Mouse (Mus musculus) lung, embryonic 16.5 days (tissue): ENCODE results near the gene Plin1. TPM values are rescaled to one million over a fixed set of nuclear protein-coding genes. Genes with fewer than 3 reads are reported as not detected.

ENCODE experiments used
- ATAC-seq: fragments of 200-750 bp; cut with Nextera tagmentation; 2 replicates; pipeline ENCODE4 v1.8.0; 2017; ENCODE audit warnings: low read depth, mild to moderate bottlenecking, moderate library complexity
- H3K27ac ChIP-seq: fragments of 300-500 bp; sonication (generic); 2 replicates; pipeline ENCODE4 v1.5.1; 2014; ENCODE audit warnings: mild to moderate bottlenecking, control low read depth, low read length
- H3K27me3 ChIP-seq: fragments of 300-500 bp; sonication (generic); 2 replicates; pipeline ENCODE4 v1.6.1; 2014; ENCODE audit warnings: low read depth, low read length, mixed read lengths; ENCODE audit not compliant: control insufficient read depth, insufficient read depth
- H3K36me3 ChIP-seq: fragments of 300-500 bp; sonication (generic); 2 replicates; pipeline ENCODE4 v1.6.1; 2014; ENCODE audit warnings: low read length; ENCODE audit not compliant: control insufficient read depth, insufficient read depth
- H3K4me1 ChIP-seq: fragments of 300-500 bp; sonication (generic); replicated peaks from 2 replicates; pipeline ENCODE4 v1.6.1; 2014; ENCODE audit warnings: low read length, mixed read lengths; ENCODE audit not compliant: control insufficient read depth, insufficient read depth
- H3K4me2 ChIP-seq: fragments of 300-500 bp; sonication (generic); 2 replicates; pipeline ENCODE4 v1.6.1; 2014; ENCODE audit warnings: low read depth, low read length, control low read depth
- H3K4me3 ChIP-seq: fragments of 300-500 bp; sonication (generic); 2 replicates; pipeline ENCODE4 v1.5.1; 2014; ENCODE audit warnings: mild to moderate bottlenecking, low read length, control low read depth
- H3K9ac ChIP-seq: fragments of 300-500 bp; sonication (generic); 2 replicates; pipeline ENCODE4 v1.6.1; 2014; ENCODE audit warnings: low read length, control low read depth
- H3K9me3 ChIP-seq: fragments of 300-500 bp; sonication (generic); 2 replicates; pipeline ENCODE4 v1.6.1; 2016; ENCODE audit warnings: low read length; ENCODE audit not compliant: control insufficient read depth
- WGBS: fragments of 180-500 bp; shearing (Covaris S2); extraction: QIAGEN DNeasy Blood & Tissue Kit; methylation state at CpG from one replicate; pipeline ENCODE4 v1.1.7; 2014; 5-methylcytosine and 5-hydroxymethylcytosine counted together
- polyA plus RNA-seq: library from polyadenylated mRNA; unstranded; fragments of >200 nt; fragmentation: Nextera tagmentation; extraction: Ambion mirVana; gene quantifications from 2 replicates; pipeline ENCODE4 v1.2.1, GENCODE M21; 2015

The Plin1 gene
- 0.21 TPM in 1 of 2 replicates, not detected in the other for polyA plus RNA-seq

GRCm38 (mm10) chr7:79732622-79733021, at the start of gene Plin1:
TSS of gene Plin1 (minus strand) at chr7:79732903.
- Histone ChIP-seq H3K9me3 (no peaks in the 10 kb centered on the region), H3K36me3 (no peaks in the 10 kb centered on the region), H3K4me2 (no peak within 1 kb of the TSS), H3K27ac (no peak within 1 kb of the TSS), H3K4me3 (no peak within 1 kb of the TSS), H3K27me3 (no peaks in the 10 kb centered on the region), H3K4me1 (no peaks in the 10 kb centered on the region), H3K9ac (no peak within 1 kb of the TSS)
- no peak for ATAC-seq
- 50% methylated on average over 4 of the region's 4 CpGs for WGBS

GRCm38 (mm10) chr7:79782516-79782855, 49.8 kb upstream of the Plin1 start:
- WGBS = 83% methylated on average over 2 of the region's 2 CpGs
- Histone ChIP-seq H3K9ac (no peak overlapping the region), H3K4me2 (no peak overlapping the region), H3K4me3 (no peak overlapping the region), H3K9me3 (no peaks in the 10 kb centered on the region), H3K27ac (no peak overlapping the region), H3K4me1 (peaks cover 4% of the 10 kb centered on the region; the same call in 1 of the 2 replicates), H3K36me3 (no peaks in the 10 kb centered on the region), H3K27me3 (no peaks in the 10 kb centered on the region; the same call in 1 of the 2 replicates)
- ATAC-seq = no peak

GRCm38 (mm10) chr7:79781826-79782515, 49.3 kb upstream of the Plin1 start:
- H3K9ac ChIP-seq = no peak overlapping the region
- H3K27me3 ChIP-seq = no peaks in the 10 kb centered on the region; the same call in 1 of the 2 replicates
- H3K4me2 ChIP-seq = no peak overlapping the region
- WGBS = 69% methylated on average over 11 of the region's 11 CpGs
- no peak overlapping the region for H3K27ac ChIP-seq
- no peak for ATAC-seq
- H3K4me3 ChIP-seq = no peak overlapping the region
- H3K9me3 ChIP-seq = no peaks in the 10 kb centered on the region
- no peaks in the 10 kb centered on the region for H3K36me3 ChIP-seq
- peaks cover 4% of the 10 kb centered on the region; the same call in 1 of the 2 replicates for H3K4me1 ChIP-seq

- peak overlapping the region; percentile 66 for H3K9ac ChIP-seq
- H3K4me3 ChIP-seq = peak overlapping the region; percentile 46
- peak; percentile 74 for ATAC-seq
- H3K36me3 ChIP-seq = no peaks in the 10 kb centered on the region
- peak overlapping the region; percentile 64 for H3K4me2 ChIP-seq
- no peak overlapping the region for H3K27ac ChIP-seq
- no peaks in the 10 kb centered on the region for H3K9me3 ChIP-seq
- no peaks in the 10 kb centered on the region; the same call in 1 of the 2 replicates for H3K27me3 ChIP-seq
- H3K4me1 ChIP-seq = peaks cover 4% of the 10 kb centered on the region; the same call in 1 of the 2 replicates
- 24% methylated on average over 16 of the region's 16 CpGs for WGBS
Observed at GRCm38 (mm10) chr7:79780647-79781626, 48.2 kb upstream of the Plin1 start.

GRCm38 (mm10) chr7:79771561-79772512, 39.1 kb upstream of the Plin1 start:
- H3K9me3 ChIP-seq = no peaks in the 10 kb centered on the region
- H3K4me3 ChIP-seq = no peak overlapping the region
- no peaks in the 10 kb centered on the region; the same call in 1 of the 2 replicates for H3K4me1 ChIP-seq
- no peak for ATAC-seq
- no peak overlapping the region for H3K27ac ChIP-seq
- H3K36me3 ChIP-seq = no peaks in the 10 kb centered on the region
- no peaks in the 10 kb centered on the region for H3K27me3 ChIP-seq
- H3K4me2 ChIP-seq = no peak overlapping the region
- 46% methylated on average over 15 of the region's 15 CpGs for WGBS
- no peak overlapping the region for H3K9ac ChIP-seq

GRCm38 (mm10) chr7:79769664-79770063, 37.0 kb upstream of the Plin1 start:
- Histone ChIP-seq H3K9me3 (no peaks in the 10 kb centered on the region), H3K36me3 (no peaks in the 10 kb centered on the region), H3K4me1 (no peaks in the 10 kb centered on the region; the same call in 1 of the 2 replicates), H3K4me2 (no peak overlapping the region), H3K4me3 (no peak overlapping the region), H3K27ac (no peak overlapping the region), H3K27me3 (no peaks in the 10 kb centered on the region), H3K9ac (no peak overlapping the region)
- WGBS = 64% methylated on average over 3 of the region's 3 CpGs
- ATAC-seq = no peak

GRCm38 (mm10) chr7:79765991-79766390, 33.3 kb upstream of the Plin1 start:
- ATAC-seq = no peak
- no peaks in the 10 kb centered on the region for H3K36me3 ChIP-seq
- no peaks in the 10 kb centered on the region for H3K9me3 ChIP-seq
- H3K4me1 ChIP-seq = no peaks in the 10 kb centered on the region; the same call in 1 of the 2 replicates
- H3K27me3 ChIP-seq = no peaks in the 10 kb centered on the region
- 35% methylated on average over 1 of the region's 1 CpGs for WGBS
- H3K27ac ChIP-seq = no peak overlapping the region
- H3K4me3 ChIP-seq = no peak overlapping the region
- H3K4me2 ChIP-seq = no peak overlapping the region
- no peak overlapping the region for H3K9ac ChIP-seq

GRCm38 (mm10) chr7:79762106-79762505, 29.4 kb upstream of the Plin1 start:
- peak; percentile 54; the same call in 1 of the 2 replicates for ATAC-seq
- Histone ChIP-seq H3K36me3 (no peaks in the 10 kb centered on the region), H3K4me1 (peaks cover 2% of the 10 kb centered on the region; the same call in 1 of the 2 replicates), H3K27me3 (no peaks in the 10 kb centered on the region), H3K4me2 (no peak overlapping the region), H3K9ac (no peak overlapping the region), H3K4me3 (no peak overlapping the region), H3K9me3 (no peaks in the 10 kb centered on the region), H3K27ac (no peak overlapping the region)
- 48% methylated on average over 8 of the region's 8 CpGs for WGBS
